Mouse (Mus musculus): ENCODE data around the gene Itpr3. TPM values are rescaled to one million over a fixed set of nuclear protein-coding genes. Genes with fewer than 3 reads are reported as not detected.

Itpr3 gene
- polyA plus RNA-seq, 1 experiment from 2014 or later: 10.8 TPM

GRCm38 (mm10) chr17:27105698-27106470 lies 48.8 kb downstream of the Itpr3 start:
- Histone ChIP-seq H3K4me1 (no peaks in the 10 kb centered on the region), H3K9me3 (no peaks in the 10 kb centered on the region), H3K36me3 (peaks cover 16% of the 10 kb centered on the region; the same call in 1 of the 2 replicates), H3K4me3 (replicated peaks) (no peak overlapping the region), H3K27ac (no peak overlapping the region), H3K27me3 (replicated peaks) (no peaks in the 10 kb centered on the region), H3K9ac (no peak overlapping the region), H3K4me2 (no peak overlapping the region)
- WGBS: 82% methylated on average over 15 of the region's 18 CpGs
- ATAC-seq (ENCODE audit: insufficient read depth, low FRiP score, low read depth): no peak

- H3K4me2 ChIP-seq: no peak overlapping the region
- 82% methylated on average over 9 of the region's 9 CpGs for WGBS
- no peak overlapping the region for H3K9ac ChIP-seq
- no peak overlapping the region for H3K4me3 ChIP-seq (replicated peaks)
- peaks cover 16% of the 10 kb centered on the region; the same call in 1 of the 2 replicates for H3K36me3 ChIP-seq
- no peaks in the 10 kb centered on the region for H3K9me3 ChIP-seq
- no peaks in the 10 kb centered on the region for H3K4me1 ChIP-seq
- H3K27me3 ChIP-seq (replicated peaks): no peaks in the 10 kb centered on the region
- no peak for ATAC-seq (ENCODE audit: insufficient read depth, low FRiP score, low read depth)
- no peak overlapping the region for H3K27ac ChIP-seq
Observed at GRCm38 (mm10) chr17:27106745-27107144, 49.6 kb downstream of the Itpr3 start.

GRCm38 (mm10) chr17:27107936-27108335 lies 50.8 kb downstream of the Itpr3 start:
- H3K36me3 ChIP-seq: 0 out of 2 replicates have a peak, but pooled peaks cover 12% of the 10 kb centered on the region
- no peak for ATAC-seq (ENCODE audit: insufficient read depth, low FRiP score, low read depth)
- no peaks in the 10 kb centered on the region for H3K4me1 ChIP-seq
- H3K9me3 ChIP-seq: no peaks in the 10 kb centered on the region
- H3K9ac ChIP-seq: no peak overlapping the region
- no peak overlapping the region for H3K27ac ChIP-seq
- no peaks in the 10 kb centered on the region for H3K27me3 ChIP-seq (replicated peaks)
- no peak overlapping the region for H3K4me2 ChIP-seq
- H3K4me3 ChIP-seq (replicated peaks): no peak overlapping the region
- WGBS: 77% methylated on average over 6 of the region's 6 CpGs

GRCm38 (mm10) chr17:27110072-27110471 lies 53.0 kb downstream of the Itpr3 start:
- ATAC-seq (ENCODE audit: insufficient read depth, low FRiP score, low read depth): no peak
- no peaks in the 10 kb centered on the region for H3K4me1 ChIP-seq
- no peak overlapping the region for H3K4me3 ChIP-seq (replicated peaks)
- H3K9me3 ChIP-seq: no peaks in the 10 kb centered on the region
- H3K9ac ChIP-seq: no peak overlapping the region
- H3K36me3 ChIP-seq: 0 out of 2 replicates have a peak, but pooled peaks cover 13% of the 10 kb centered on the region
- no peak overlapping the region for H3K4me2 ChIP-seq
- H3K27ac ChIP-seq: no peak overlapping the region
- 82% methylated on average over 7 of the region's 7 CpGs for WGBS
- H3K27me3 ChIP-seq (replicated peaks): no peaks in the 10 kb centered on the region

GRCm38 (mm10) chr17:27118676-27119539 lies 61.8 kb downstream of the Itpr3 start:
- WGBS: 74% methylated on average over 25 of the region's 25 CpGs
- H3K27me3 ChIP-seq (replicated peaks): no peaks in the 10 kb centered on the region
- H3K4me3 ChIP-seq (replicated peaks): no peak overlapping the region
- no peaks in the 10 kb centered on the region for H3K9me3 ChIP-seq
- no peak for ATAC-seq (ENCODE audit: insufficient read depth, low FRiP score, low read depth)
- no peak overlapping the region for H3K9ac ChIP-seq
- no peak overlapping the region for H3K4me2 ChIP-seq
- no peak overlapping the region for H3K27ac ChIP-seq
- peaks cover 44% of the 10 kb centered on the region for H3K36me3 ChIP-seq
- peaks cover 26% of the 10 kb centered on the region for H3K4me1 ChIP-seq

- no peak overlapping the region for H3K4me2 ChIP-seq
- ATAC-seq (ENCODE audit: insufficient read depth, low FRiP score, low read depth): no peak
- 77% methylated on average over 4 of the region's 4 CpGs for WGBS
Observed at GRCm38 (mm10) chr17:27119540-27119895, 62.4 kb downstream of the Itpr3 start.

GRCm38 (mm10) chr17:27119954-27120353 lies 62.9 kb downstream of the Itpr3 start:
- Histone ChIP-seq H3K27ac (no peak overlapping the region), H3K27me3 (replicated peaks) (no peaks in the 10 kb centered on the region), H3K4me2 (no peak overlapping the region), H3K36me3 (peaks cover 45% of the 10 kb centered on the region), H3K4me1 (peaks cover 26% of the 10 kb centered on the region), H3K4me3 (replicated peaks) (no peak overlapping the region), H3K9me3 (no peaks in the 10 kb centered on the region), H3K9ac (no peak overlapping the region; the same call in 1 of the 2 replicates)
- ATAC-seq (ENCODE audit: insufficient read depth, low FRiP score, low read depth): no peak
- WGBS: 67% methylated on average over 8 of the region's 8 CpGs

More at GRCm38 (mm10) chr17:27119540-27119895, 62.4 kb downstream of the Itpr3 start:
- no peaks in the 10 kb centered on the region for H3K27me3 ChIP-seq (replicated peaks)
- H3K36me3 ChIP-seq: peaks cover 42% of the 10 kb centered on the region
- H3K9ac ChIP-seq: no peak overlapping the region
- no peak overlapping the region for H3K4me3 ChIP-seq (replicated peaks)
- H3K4me1 ChIP-seq: peaks cover 26% of the 10 kb centered on the region
- no peak overlapping the region for H3K27ac ChIP-seq
- H3K9me3 ChIP-seq: no peaks in the 10 kb centered on the region

GRCm38 (mm10) chr17:27120561-27121024 lies 63.5 kb downstream of the Itpr3 start:
- 19% methylated on average over 18 of the region's 18 CpGs for WGBS
- Histone ChIP-seq H3K27ac (peak overlapping the region; percentile 35; the same call in 1 of the 2 replicates), H3K36me3 (peaks cover 50% of the 10 kb centered on the region), H3K4me2 (no peak overlapping the region; the same call in 1 of the 2 replicates), H3K4me3 (replicated peaks) (no peak overlapping the region), H3K4me1 (peaks cover 26% of the 10 kb centered on the region), H3K27me3 (replicated peaks) (no peaks in the 10 kb centered on the region), H3K9me3 (no peaks in the 10 kb centered on the region), H3K9ac (no peak overlapping the region)
- no peak for ATAC-seq (ENCODE audit: insufficient read depth, low FRiP score, low read depth)

- Histone ChIP-seq H3K9me3 (no peaks in the 10 kb centered on the region), H3K4me2 (no peak overlapping the region), H3K27ac (0 out of 2 replicates have a peak overlapping the region, but pooled peaks have one; percentile 35), H3K9ac (no peak overlapping the region), H3K27me3 (replicated peaks) (no peaks in the 10 kb centered on the region), H3K4me3 (replicated peaks) (no peak overlapping the region), H3K4me1 (peaks cover 26% of the 10 kb centered on the region), H3K36me3 (peaks cover 47% of the 10 kb centered on the region)
- 51% methylated on average over 14 of the region's 14 CpGs for WGBS
- ATAC-seq (ENCODE audit: insufficient read depth, low FRiP score, low read depth): no peak
Observed at GRCm38 (mm10) chr17:27121266-27121665, 64.2 kb downstream of the Itpr3 start.

- Histone ChIP-seq H3K36me3 (peaks cover 42% of the 10 kb centered on the region), H3K4me1 (peaks cover 26% of the 10 kb centered on the region), H3K4me2 (no peak overlapping the region), H3K9ac (no peak overlapping the region), H3K4me3 (replicated peaks) (no peak overlapping the region), H3K9me3 (no peaks in the 10 kb centered on the region), H3K27ac (no peak overlapping the region), H3K27me3 (replicated peaks) (no peaks in the 10 kb centered on the region)
- 78% methylated on average over 7 of the region's 7 CpGs for WGBS
- ATAC-seq (ENCODE audit: insufficient read depth, low FRiP score, low read depth): peak; percentile 48; the same call in 1 of the 2 replicates
Observed at GRCm38 (mm10) chr17:27121781-27122180, 64.7 kb downstream of the Itpr3 start.

GRCm38 (mm10) chr17:27122701-27123100 lies 65.6 kb downstream of the Itpr3 start:
- peaks cover 35% of the 10 kb centered on the region for H3K36me3 ChIP-seq

GRCm38 (mm10) chr17:27123103-27123502 lies 66.0 kb downstream of the Itpr3 start:
- no peak overlapping the region for H3K4me2 ChIP-seq
- H3K9me3 ChIP-seq: no peaks in the 10 kb centered on the region
- peaks cover 26% of the 10 kb centered on the region for H3K4me1 ChIP-seq
- no peak for ATAC-seq (ENCODE audit: insufficient read depth, low FRiP score, low read depth)
- peaks cover 32% of the 10 kb centered on the region for H3K36me3 ChIP-seq
- WGBS: 88% methylated on average over 2 of the region's 2 CpGs
- no peak overlapping the region for H3K9ac ChIP-seq
- no peak overlapping the region for H3K27ac ChIP-seq
- H3K27me3 ChIP-seq (replicated peaks): no peaks in the 10 kb centered on the region
- H3K4me3 ChIP-seq (replicated peaks): no peak overlapping the region

More at GRCm38 (mm10) chr17:27122701-27123100, 65.6 kb downstream of the Itpr3 start:
- Histone ChIP-seq H3K4me3 (replicated peaks) (no peak overlapping the region), H3K4me1 (peaks cover 26% of the 10 kb centered on the region), H3K9me3 (no peaks in the 10 kb centered on the region), H3K27me3 (replicated peaks) (no peaks in the 10 kb centered on the region), H3K9ac (no peak overlapping the region), H3K27ac (no peak overlapping the region), H3K4me2 (no peak overlapping the region)
- ATAC-seq (ENCODE audit: insufficient read depth, low FRiP score, low read depth): no peak
- 61% methylated on average over 11 of the region's 11 CpGs for WGBS

Data from stomach, embryonic 15.5 days (tissue).